ENCODE assay signal across 1 mouse cellular context in genomic region chr7:25689603-25690021, GRCm38 (mm10).
TF ChIP-seq lines count a peak whose summit lies in the region.

No protein-coding gene starts in this region.

TF ChIP-seq in MEL, 35 proteins besides CTCF, POLR2A, EP300 and RAD21 (continued from another document):
- TF ChIP-seq GATA1 (IDR thresholded peaks at IDR 0.05; ENCODE audit: low read depth, low read length), result peak; percentile 89
- peak; percentile 78 for TF ChIP-seq TAL1 (IDR thresholded peaks at IDR 0.05; ENCODE audit: low read length)
- TF ChIP-seq JUND (IDR thresholded peaks at IDR 0.05; ENCODE audit: low read depth, low read length), result no peak
- peak; percentile 55; the same call in 1 of the 2 replicates for TF ChIP-seq POLR2AphosphoS5 (IDR thresholded peaks at IDR 0.05; ENCODE audit: borderline replicate concordance, low read depth, low read length)
- no peak for TF ChIP-seq CHD2 (IDR thresholded peaks at IDR 0.05; ENCODE audit: low read length)
- TF ChIP-seq POLR2AphosphoS2 (IDR thresholded peaks at IDR 0.05; ENCODE audit: low read length), result no peak
- no peak for TF ChIP-seq ZKSCAN1 (IDR thresholded peaks at IDR 0.05; ENCODE audit: low read depth, low read length)
